Mouse (Mus musculus) heart, postnatal 10 days (tissue): ENCODE results near the gene A930004D18Rik. TPM values are rescaled to one million over a fixed set of nuclear protein-coding genes. Genes with fewer than 3 reads are reported as not detected.
A peak's percentile ranks its signal among the peaks of the same experiment; 100 is the strongest.

Source experiments
- DNase-seq, 2 experiments: peaks; one replicate each; pipeline ENCODE4 v3.0.0; 2021
- intact Hi-C: fragments of 180-260 bp; cut with DNase I; formaldehyde crosslinking; loops from one replicate; pipeline ENCODE4 v1.15.1; 2025
- total RNA-seq, 2 experiments: library from RNA; stranded (reverse); gene quantifications; 2 replicates each; pipeline ENCODE4 v1.2.3; 2021

Gene A930004D18Rik
- total RNA-seq, 2 experiments from 2014 or later = 3.0 to 4.2 TPM

GRCm38 (mm10) chr2:18040347-18041160, 3.0 kb upstream of the A930004D18Rik start:
- peak in 1 of 2 experiments; percentile 5 for DNase-seq
- intact Hi-C loops = no loop called here

GRCm38 (mm10) chr2:18039566-18040290, 2.2 kb upstream of the A930004D18Rik start:
- peak; percentile 34 to 35 for DNase-seq
- intact Hi-C loops = no loop called here

DNA sequence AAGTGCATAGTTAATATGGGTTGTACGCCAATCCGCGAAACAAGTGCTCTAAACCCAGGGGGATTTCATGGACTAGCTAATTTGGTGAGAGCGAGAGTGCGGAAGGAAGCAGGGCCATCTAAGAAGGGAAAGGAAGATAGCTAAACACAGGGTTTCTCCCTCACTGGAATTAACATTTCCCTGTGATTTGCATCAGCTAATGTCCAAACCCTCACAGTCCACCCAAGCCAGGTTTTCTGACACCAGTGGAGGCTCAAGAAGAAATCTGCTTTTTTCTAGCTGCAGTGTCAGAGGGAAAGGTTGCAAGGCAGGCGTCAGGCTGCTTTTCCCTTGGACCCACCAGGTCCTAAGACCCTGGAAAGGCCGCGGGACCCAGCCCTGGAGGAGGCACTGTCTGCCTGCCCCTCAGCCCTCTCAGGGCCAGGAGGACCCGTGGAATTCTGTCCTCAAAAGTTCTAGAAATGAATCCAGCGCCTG, 1.4 kb upstream of the A930004D18Rik start:
- intact Hi-C loops = no loop called here
- DNase-seq = peak; percentile 3

DNA sequence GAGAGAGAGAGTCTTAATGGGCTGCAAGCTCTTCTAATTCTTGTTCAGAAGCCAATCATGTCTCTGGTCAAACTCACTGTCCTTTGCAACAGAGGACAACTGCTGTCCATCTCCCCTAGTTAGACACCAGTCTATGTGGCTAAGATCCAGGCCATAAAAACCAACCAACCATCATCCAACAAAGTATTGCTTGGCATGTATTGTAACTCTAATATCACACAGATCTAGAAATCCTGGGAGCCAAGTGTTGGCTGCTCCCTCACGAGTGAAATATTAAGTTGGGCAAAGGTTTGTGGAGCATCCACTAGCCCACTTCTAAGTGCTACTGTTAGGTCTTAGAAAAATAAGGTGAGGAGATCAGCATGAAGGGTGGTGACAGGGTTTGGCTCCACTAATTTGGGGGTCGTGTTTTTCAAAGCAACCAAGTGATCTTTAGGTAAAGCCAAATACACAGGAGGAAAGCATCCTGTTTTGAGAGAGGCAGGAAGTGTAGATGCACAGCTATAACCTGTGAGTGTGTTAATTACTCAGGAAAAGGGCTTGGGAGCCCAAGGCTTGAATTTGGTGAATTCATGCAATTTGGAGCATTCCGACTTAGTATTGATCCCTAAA, 710 bp upstream of the A930004D18Rik start:
- intact Hi-C loops = no loop called here
- DNase-seq = no peak

DNA sequence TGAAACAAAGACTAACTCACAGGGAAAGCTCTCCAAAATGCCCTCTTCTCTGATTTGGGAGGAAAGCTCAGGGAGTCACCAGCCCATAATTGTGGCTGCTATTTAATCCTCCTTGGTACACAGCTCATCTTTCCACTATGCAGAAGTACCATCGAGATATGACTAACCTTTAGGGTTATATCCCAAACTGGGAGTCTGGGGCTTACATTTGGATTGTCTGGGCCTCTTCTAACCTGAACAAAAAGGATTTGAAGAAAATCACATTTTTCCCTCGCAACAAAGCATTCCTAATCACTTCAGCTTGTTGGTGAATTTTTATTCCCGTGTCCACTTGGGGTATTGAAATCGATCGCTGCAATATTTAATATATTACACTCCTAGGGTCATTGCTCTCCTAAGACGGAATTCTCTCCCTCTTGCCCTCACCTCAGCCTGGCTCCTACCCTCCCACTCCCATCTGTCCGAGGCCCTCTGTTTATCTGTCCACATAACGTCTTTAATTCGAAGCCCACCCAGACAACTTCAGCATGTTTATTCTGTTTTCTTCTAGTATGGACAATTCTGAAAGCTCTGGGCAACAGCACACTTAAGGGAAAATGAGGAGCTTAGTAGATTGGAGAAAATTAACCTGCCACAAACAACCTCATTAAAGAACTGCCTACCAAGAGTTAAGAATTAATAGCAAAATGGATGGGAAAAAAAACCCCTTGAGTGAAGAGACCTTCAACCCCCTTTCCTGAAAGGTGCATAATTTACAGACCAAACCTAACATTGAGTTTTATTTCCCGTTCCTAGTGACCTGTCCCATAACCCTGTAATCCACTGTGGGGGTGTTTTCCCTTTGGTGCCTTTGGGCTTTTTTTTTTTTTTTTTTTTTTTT, 2.9 kb downstream of the A930004D18Rik start:
- DNase-seq = no peak
- intact Hi-C loops = loop anchor here (5.0 kb wide), 1 partner anchor 553 kb away; no protein-coding TSS in a partner anchor

GRCm38 (mm10) chr2:18033166-18034108, 4.1 kb downstream of the A930004D18Rik start:
- intact Hi-C loops = loop anchor here (5.0 kb wide), 1 partner anchor 554 kb away; no protein-coding TSS in a partner anchor
- DNase-seq = peak in 1 of 2 experiments; percentile 4

DNA sequence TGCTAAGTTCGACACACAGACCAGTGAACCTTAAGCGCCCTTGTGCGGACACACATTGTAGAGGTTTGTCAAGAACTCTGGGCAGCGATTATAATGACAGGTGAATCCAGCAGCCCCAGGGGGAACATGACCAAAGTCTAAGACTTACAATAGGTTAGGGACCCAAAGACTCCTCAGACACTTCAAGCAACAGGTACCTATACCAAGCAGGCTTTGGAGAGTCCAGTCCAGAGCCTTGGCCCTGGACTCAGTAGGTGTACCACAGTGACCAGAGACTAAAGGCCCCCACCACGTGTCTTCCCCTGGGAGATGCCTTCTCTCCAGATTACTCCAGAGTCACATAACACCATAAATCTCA, 5.0 kb downstream of the A930004D18Rik start:
- intact Hi-C loops = loop anchor here (5.0 kb wide), 1 partner anchor 555 kb away; no protein-coding TSS in a partner anchor
- peak in 1 of 2 experiments; percentile 28 for DNase-seq

GRCm38 (mm10) chr2:18031831-18032537, 5.6 kb downstream of the A930004D18Rik start:
- DNase-seq = peak; percentile 79 to 83
- intact Hi-C loops = loop anchor here (1.0 to 5.0 kb wide), 2 partner anchors 15 to 555 kb away; no protein-coding TSS in a partner anchor

DNA sequence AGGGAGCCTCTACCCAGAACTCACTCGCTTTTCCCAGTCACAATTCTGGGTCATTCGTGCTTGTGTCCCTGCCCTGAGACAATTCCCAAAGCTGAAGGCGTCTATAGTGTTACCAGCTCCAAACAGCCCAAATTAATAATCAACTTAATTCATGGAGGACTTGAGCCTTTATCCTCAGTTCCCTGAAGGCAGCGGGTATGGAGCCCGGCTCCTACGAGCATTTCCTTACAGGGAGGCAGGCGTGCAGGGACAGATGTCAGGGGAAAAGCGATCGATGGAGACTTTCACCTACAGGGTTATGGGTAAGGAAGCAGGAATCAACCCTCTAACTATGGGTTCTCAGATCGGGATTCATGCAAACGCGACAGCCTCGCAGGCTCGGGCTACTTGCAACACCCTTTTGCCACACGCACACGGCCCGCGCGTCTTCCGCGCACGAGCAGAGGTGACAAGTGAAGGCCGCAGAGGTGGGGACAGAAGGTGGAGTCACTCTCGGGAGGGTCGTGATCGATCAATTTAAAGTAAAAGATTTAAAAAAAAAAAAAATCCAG, 6.2 kb downstream of the A930004D18Rik start:
- intact Hi-C loops = loop anchor here (1.0 to 5.0 kb wide), 2 partner anchors 16 to 556 kb away; no protein-coding TSS in a partner anchor
- DNase-seq = peak; percentile 70 to 73

DNA sequence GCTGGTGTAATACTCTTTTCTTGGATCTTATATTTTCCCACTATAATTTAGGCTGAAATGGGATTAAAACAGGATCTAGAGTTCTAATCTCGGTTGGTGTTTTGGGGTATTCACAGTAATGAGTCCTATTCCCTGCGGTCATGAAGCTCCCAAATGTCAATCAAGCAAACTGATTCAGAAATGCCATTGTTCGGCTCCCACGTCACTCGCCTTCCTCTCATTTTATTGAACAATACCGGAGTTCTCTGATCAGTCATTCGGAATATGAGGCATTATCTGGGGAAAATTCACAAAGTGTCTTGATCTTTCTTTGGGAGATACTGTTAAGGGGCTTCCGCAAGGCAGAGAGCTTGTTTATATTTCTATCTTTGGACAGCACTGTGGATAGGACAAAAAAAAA, 7.0 kb downstream of the A930004D18Rik start:
- intact Hi-C loops = loop anchor here (5.0 kb wide), 1 partner anchor 557 kb away; no protein-coding TSS in a partner anchor
- peak; percentile 20 to 25 for DNase-seq

DNA sequence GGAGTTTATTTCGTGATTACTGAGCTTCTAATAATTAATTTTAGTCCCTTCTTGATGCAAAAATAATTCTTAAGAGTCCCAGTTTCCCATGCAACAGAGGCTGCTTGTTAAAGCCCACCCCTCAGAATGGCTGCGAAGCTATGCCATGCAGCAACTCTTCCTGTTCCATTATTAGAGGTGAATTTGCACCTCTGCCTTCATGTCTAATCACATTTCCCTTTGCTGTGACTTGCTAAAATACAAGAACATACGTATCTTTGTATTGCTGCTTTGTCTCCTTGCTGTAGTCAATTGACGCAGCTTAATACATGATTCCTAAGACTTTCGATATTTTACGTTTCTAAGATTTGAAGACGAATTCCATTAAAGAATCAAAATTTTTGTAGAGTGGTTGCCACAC, 7.9 kb downstream of the A930004D18Rik start:
- intact Hi-C loops = loop anchor here (1.0 to 10.0 kb wide), 11 partner anchors 26 to 1345 kb away; partner anchors contain the start of genes Dnajc1, Mllt10, Msrb2 and Spag6
- peak; percentile 5 to 12 for DNase-seq

DNA sequence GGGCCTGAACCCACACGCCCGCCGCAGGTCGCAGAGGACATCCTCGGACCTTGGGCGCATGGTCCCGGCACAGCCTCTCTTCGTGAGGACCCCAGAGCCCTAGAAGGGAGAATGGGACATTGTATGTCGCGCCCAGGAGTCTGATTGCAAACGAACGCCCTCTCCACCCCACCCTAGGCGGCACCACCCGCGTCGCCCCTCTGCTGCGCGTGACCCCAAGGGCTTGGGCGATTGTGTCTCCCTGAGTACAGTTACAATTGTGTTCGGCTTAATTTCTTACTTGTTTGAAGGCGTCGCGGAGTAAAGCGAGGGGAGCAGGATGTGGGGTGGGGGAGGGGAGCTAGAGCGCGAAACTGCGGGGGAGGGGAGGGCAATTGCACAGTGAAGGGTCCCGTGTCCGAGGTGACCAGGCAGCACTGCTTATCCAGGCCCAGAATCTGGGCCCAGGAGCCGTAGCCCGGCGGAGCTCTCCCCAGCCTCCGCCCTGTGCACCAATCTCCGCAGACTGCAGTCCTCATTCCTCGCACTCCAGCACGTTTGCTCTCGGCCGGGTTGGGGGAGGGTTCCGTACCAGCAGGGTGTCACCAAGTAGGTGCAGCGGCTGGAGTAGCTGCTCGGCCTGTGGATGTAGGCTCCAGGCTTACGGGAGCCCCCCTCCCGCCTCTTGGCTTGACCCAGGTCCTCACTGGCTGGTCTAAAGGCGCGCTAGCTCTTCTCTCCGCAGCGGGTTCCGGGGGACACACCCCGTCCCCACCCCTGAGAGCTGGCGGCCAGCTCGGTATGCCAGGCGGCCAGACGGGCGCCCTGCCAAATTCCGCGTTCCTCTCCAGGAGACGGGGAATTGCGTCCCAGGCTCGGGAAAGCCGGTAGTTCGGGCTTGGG, 9.2 kb downstream of the A930004D18Rik start:
- DNase-seq = peak; percentile 96 to 97
- intact Hi-C loops = loop anchor here (1.0 to 10.0 kb wide), 11 partner anchors 27 to 1346 kb away; partner anchors contain the start of genes Dnajc1, Mllt10, Msrb2 and Spag6

- DNase-seq = peak; percentile 97 to 98
- intact Hi-C loops = loop anchor here (1.0 to 10.0 kb wide), 12 partner anchors 85 to 1347 kb away; partner anchors contain the start of genes Dnajc1, Msrb2 and Spag6
Observed at GRCm38 (mm10) chr2:18027448-18028139, 9.9 kb downstream of the A930004D18Rik start.

- intact Hi-C loops = loop anchor here (1.0 to 10.0 kb wide), 12 partner anchors 84 to 1348 kb away; partner anchors contain the start of genes Dnajc1, Msrb2 and Spag6
- DNase-seq = peak; percentile 75 to 77
Observed at GRCm38 (mm10) chr2:18026116-18026947, 11.2 kb downstream of the A930004D18Rik start.

GRCm38 (mm10) chr2:18025781-18026115, 11.8 kb downstream of the A930004D18Rik start:
- DNase-seq = peak in 1 of 2 experiments; percentile 21
- intact Hi-C loops = loop anchor here (1.0 to 10.0 kb wide), 12 partner anchors 83 to 1349 kb away; partner anchors contain the start of genes Dnajc1, Msrb2 and Spag6
